Mouse (Mus musculus) large intestine, adult 2 months (tissue): ENCODE measurements around the gene Fto. TPM values are rescaled to one million over a fixed set of nuclear protein-coding genes. Genes with fewer than 3 reads are reported as not detected.

Experiments used
- DNase-seq: peaks from one replicate; pipeline ENCODE4 v3.0.0-alpha.2; 2012; ENCODE audit warnings: low read depth, low spot score
- WGBS: fragments of 180-500 bp; shearing (Covaris S2); methylation state at CpG from one replicate; pipeline ENCODE4 v1.1.7; 2018; 5-methylcytosine and 5-hydroxymethylcytosine counted together
- polyA plus RNA-seq: library from polyadenylated mRNA; depleted of rRNA; stranded (reverse); fragments of >200 nt; gene quantifications from 2 replicates; pipeline ENCODE4 v1.2.3, GENCODE M21; 2012; rRNA removed

Fto gene
- polyA plus RNA-seq, 1 experiment: 16.0 TPM

GRCm38 (mm10) chr8:91684596-91685317 lies 371.4 kb downstream of the Fto start:
- WGBS: 74% methylated on average over 6 of the region's 6 CpGs
- no peak for DNase-seq

DNA sequence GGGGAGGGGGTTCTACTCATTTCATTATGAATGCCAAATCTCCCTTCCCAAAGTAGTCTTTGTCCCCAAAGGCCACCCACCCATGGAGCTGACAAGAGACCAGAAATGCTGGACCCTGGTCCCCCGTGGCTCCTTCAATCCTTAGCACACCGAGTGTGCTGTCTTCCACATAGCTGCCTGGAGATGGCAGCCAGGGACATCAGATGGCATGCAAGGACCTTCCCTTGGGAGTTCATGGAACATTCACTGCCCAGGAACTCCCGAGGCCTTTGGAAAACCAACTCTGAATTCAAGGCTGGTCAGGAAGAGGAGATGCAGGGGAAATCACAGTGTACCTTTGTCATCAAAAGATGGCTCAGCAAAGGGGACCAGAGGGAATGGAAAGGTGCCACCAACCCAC lies 372.1 kb downstream of the Fto start:
- DNase-seq: no peak
- WGBS: 42% methylated on average over 3 of the region's 3 CpGs

GRCm38 (mm10) chr8:91692056-91692721 lies 378.9 kb downstream of the Fto start:
- DNase-seq: no peak

DNA sequence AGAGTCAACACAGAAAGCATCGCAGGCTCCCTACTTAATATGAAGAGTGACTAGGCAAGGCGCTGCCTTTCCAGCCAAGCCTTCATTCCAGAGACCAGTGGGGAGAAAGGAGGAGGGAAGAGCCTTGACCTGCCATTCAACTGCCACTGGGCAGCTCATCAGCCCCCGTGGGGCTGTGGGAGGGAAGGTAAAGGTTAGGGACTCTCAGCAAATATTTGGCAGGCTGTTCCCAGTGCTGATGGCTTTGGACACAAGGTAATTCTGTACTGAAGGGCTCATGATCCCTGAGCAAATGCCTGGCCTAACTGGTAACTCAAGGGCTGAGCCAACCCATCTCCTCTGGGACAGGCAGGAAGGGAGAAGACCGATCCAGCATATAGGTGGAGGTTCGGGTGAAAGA lies 393.2 kb downstream of the Fto start:
- 38% methylated on average over 5 of the region's 5 CpGs for WGBS
- DNase-seq: no peak

More at GRCm38 (mm10) chr8:91692056-91692721, 378.9 kb downstream of the Fto start:
- WGBS: 21% methylated on average over 15 of the region's 15 CpGs

- DNase-seq: no peak
- WGBS: 68% methylated on average over 7 of the region's 7 CpGs
Measured at GRCm38 (mm10) chr8:91708661-91709060, 395.3 kb downstream of the Fto start.

DNA sequence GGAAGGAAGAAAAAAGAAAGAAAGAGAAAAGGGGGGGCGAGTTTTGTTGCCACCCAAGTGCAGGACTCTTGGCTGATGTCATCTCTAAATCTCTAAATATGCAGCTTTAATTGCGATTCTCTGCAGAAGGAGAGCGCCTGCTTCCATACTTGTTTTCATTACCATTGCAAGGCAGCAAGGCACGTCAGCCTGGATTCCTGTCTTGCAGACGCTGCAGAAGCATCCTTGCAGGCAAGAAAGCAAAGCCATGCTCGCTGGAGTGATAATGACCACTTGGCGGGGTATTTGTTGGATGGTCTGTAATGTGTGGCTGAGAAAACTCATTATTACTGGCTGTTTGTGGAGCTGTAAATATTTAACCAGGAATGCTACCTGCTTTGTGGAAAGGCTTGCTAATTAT lies 396.4 kb downstream of the Fto start:
- WGBS: 22% methylated on average over 7 of the region's 7 CpGs
- no peak for DNase-seq

- WGBS: 70% methylated on average over 6 of the region's 6 CpGs
- DNase-seq: no peak
Measured at GRCm38 (mm10) chr8:91711202-91711601, 397.9 kb downstream of the Fto start.

DNA sequence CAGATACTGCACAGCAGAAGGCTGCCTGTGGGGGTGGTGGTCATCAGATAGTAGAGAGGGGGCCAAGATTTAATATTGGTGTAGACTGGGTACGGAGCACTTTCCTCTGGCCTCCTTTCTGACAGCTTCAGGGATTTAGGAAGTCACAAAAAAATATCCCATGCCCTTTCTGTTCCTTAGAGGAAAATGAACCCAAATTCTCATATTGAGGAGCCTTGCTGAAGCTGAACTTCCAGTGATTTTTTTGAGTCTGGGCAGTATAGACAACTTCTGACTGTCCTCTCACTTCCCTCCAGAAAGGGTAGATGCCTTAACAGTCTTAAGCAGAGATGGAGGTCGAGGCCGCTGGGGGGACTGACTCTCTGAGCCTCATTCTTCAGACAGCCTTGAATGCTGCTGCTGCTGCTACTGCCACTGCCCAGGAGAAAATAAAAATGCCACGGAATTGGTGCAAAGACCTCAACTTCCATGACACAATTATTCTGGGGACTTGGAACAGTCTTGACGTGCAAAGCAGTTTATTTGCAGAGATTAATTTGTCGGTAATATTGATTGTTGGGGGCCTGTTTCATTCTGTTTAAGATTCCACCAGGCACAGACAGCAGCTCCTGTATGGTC lies 398.8 kb downstream of the Fto start:
- no peak for DNase-seq
- 49% methylated on average over 6 of the region's 6 CpGs for WGBS

DNA sequence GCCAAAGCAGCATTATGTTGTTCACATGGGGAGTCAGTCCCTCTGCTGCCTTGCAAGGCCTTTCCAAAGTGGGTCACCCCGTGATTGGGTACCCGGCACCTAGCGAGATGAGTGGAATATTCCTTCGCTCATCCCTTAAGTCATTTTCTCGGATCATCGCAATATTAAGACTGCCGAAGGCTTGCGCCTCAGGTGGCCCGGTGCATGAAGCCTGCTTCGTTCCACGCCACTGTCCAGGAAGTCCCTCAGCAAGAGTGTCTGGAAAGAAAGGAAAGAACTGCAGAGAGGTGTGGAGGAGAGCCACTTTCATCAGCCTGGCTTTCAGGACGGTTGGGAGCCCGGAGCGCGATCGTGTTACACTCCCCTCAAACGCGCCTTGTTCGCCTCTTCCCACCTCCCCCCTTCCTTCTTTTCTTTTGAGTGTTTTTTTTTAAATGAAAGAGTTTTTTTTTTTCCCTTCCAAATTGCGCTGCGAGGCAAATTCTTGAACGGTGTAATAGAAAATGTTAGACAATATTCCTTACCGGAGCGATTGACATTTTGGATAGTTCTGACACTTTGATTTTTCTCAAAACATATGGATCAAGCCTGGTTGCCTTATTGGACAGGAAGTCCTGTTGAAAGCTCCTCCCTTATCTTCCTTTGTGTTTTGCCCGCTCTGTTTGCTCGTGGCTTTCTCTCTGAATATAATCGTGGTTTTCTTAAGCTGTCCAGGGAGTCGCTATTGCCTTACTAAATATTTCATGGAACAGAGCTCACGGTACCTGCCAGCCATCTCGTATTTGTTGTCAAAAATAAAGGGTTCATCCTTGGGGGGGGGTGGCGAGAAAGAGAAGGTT lies 399.6 kb downstream of the Fto start:
- no peak for DNase-seq
- 10% methylated on average over 31 of the region's 31 CpGs for WGBS

DNA sequence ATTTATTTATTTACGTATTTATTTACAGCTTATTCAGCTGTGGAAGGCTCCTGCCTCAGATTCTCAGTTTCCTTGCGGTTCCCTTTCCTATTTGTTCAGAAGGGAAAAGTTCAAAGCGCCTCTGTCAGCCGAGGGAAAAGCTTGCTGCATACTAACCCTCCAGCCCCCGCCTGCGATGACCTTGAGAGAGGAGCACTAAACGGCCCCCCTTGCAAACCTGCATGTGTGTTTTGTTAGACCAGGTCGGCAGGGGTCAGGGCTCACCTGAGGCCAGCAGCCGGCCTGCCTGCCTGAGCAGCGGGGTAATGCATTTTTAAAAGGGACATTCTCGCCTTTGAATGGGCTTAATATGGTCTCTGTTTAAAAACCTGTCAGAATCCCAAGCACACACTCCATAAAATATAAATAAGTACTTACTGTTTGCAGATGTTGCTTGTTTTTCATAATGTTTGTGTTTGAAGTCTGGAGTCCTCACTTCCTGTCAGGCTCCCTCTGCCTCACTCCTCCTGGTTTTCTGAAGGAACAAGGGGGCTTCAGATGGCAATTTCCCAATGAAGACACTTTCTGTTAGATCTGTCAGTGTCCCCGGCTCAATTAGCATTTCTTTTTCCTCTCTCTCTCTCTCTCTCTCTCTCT lies 400.5 kb downstream of the Fto start:
- DNase-seq: no peak
- WGBS: 22% methylated on average over 12 of the region's 12 CpGs

GRCm38 (mm10) chr8:91714733-91715132 lies 401.4 kb downstream of the Fto start:
- DNase-seq: no peak
- 59% methylated on average over 7 of the region's 7 CpGs for whole genome bisulfite sequencing

GRCm38 (mm10) chr8:91715387-91716085 lies 402.2 kb downstream of the Fto start:
- WGBS: 38% methylated on average over 8 of the region's 8 CpGs
- DNase-seq: no peak

Other genes with a start within 250 kb of the Fto start
- 9.3 and 17.7 TPM in 2 replicates for gene Rbl2, start 243.5 kb upstream of the Fto start, polyA plus RNA-seq
- gene Aktip, start 113.5 kb upstream of the Fto start, polyA plus RNA-seq: 33.4 and 33.6 TPM in 2 replicates
- 0.51 and 1.2 TPM in 2 replicates for gene Rpgrip1l, start 263 bp upstream of the Fto start, polyA plus RNA-seq